Mouse (Mus musculus) thymus, postnatal 36 days (tissue): ENCODE results near the gene Shkbp1.

Experiments
- DNase-seq, 2 experiments: peaks; one replicate each; pipeline ENCODE4 v3.0.0; 2022; ENCODE audit warnings: mixed read lengths in 2 of 2

Gene Shkbp1

DNA sequence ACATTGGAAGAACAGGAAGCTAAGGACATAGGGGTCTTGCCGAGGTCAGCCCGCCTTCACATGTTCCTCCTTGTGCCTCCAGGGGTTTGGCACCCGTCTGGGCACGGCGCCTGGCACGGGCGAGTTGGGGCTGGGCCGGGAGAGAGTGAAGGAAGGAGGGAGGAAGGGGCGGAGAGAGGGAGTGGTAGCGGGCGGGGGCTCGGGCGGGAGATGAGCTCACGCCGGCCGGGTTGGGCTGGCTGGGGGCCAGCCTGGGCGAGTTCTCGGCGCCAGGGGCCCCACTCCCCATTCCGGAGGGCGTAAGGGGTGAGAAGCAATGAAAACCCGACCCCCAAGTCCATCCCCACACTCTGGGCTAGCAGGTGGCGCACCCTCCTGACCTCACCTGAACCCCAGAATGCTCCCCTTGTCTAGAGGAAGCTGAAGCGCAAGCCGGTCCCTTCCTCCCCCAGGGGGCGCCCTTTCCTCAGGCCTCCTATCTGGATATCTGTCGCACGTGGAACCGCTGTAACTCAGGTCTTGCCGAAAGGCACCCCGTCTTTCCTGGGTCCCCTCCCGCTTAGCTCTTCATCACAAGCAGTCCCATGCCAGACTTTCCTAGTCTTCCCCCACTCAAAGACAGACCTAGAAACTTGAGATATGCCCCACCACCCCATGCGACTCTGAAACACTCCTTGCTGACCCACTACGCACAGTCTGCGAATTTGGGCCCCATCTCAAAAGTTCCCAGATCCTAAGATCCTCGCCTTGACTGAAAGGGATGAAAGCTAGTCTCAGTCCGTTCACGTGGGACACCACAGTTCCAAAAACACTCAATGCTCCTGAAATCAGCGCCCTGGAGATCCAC, 23.2 kb downstream of the Shkbp1 start:
- DNase-seq = peak; percentile 87 to 90

DNA sequence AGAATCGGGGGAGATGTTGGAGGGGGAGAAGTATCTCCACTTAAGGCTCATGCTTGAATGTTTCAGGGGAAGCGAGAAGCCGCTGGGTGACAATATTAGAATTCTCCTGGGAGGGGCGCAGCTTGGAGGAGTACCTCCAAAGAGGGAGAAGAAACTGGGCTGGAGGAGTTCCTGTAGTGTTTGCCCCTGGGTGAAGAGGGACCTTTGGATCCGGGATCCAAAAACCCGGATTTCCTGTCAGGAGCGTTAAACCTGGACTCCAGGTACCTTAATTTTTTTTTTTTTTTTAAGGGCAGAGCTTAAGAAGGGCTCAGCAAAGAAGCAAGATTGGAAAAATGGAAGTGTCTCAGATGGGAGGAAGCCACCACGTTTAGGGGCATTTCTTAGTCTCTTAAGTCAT, 24.0 kb downstream of the Shkbp1 start:
- no peak for DNase-seq

DNA sequence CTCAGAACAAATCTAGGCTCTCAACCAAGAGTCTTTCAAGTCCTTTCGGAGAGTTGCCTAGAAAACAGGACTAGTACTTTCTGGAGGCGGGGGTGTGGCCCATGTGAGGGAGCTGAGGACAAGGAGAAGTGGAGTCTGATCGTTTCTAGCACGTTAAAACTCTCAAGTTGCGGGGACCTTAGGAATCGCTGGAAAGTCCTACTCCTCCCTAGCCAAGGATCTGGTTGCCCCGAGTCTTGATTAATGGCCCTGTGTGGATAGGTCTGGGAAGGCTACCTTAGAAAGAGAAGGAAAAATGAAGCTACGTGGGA, 24.3 kb downstream of the Shkbp1 start:
- no peak for DNase-seq

DNA sequence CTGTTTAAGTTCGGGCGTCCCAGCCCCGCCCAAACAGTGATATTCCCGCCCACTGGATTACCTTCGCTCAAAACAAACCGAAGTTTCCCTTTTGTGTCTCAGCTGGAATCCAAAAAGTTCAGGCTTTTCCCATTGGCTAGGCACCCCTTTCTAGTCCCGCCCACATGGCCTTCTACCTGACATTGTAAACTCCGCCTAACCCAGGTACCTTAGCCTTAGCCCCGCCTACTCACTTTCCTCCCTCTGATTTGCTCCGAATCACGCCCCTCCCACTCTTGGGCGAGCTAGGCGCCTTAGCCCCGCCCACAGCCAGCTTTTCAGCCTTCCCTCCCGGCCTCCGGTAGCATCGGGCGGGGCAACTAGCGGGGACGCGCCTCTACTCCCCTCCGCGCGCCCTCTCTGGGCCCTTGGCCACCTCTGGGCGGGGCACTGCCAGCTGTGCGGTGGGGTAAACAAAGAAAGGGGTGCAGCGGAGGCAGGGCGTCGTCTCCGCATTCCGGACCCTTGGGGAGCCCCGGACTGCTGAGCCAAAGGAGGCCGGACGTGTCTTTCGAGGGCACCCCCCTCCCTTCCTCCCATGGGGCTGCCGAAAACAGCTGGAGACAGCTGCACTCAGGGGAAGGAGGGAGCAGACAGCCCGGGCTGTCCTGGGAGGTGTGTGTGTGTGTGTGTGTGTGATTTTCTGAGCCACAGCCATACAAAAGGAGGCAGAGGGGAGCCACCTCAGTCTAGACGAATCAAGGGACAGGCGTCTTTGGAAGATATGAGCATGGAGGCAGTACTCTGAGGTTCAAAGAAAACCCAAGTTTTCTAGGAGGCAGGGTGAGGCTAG, 24.9 kb downstream of the Shkbp1 start:
- DNase-seq = peak; percentile 84 to 88

DNA sequence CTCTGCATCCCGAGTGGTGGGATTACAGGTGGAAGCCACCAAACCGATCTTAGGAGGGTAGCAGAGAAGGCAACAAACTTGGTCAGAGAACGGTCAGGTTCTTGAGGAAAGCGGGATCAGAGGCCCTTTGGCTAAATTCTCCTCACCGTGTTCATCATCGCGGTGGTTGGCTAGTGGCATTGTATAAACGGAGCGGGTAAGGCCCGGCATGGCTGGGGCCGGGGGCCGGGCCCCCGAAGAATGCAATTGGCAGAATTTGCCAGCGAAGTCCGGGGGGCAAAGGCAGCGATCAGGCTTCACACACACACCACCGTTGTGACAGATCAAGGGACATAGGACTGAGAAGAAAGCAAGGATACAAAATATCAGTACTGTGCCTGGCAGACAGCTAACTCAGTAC, 25.8 kb downstream of the Shkbp1 start:
- no peak for DNase-seq

DNA sequence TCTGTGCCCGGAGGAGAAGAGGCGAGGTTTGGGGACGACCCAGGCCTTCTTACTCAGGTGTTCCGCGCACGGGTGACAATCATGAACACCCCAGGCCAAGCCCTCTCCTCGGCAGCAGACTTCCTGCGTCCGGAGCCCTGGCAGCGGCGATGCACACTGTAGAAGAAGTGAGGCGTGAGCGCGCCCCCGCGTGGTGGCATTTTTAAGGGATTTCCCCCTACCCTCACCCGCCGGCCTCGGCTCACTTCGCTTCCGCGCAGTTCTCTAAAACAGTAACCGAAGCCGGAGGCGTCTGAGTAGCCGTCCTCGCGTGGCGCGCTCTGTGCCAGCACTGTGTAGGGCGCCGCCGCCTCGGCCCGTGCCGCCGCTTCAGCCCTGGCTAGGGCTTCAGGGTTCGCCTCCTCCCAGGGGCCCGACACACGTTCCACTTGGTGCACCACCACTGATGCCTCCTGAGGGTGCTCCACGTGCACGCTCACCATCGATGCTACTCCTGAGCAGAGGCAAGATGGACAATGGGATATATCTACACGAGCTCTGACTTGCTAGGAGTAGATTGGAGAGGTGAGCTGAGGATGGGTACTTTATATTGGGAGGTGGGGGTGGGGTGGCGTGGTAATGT, 26.4 kb downstream of the Shkbp1 start:
- DNase-seq = peak; percentile 88 to 94

DNA sequence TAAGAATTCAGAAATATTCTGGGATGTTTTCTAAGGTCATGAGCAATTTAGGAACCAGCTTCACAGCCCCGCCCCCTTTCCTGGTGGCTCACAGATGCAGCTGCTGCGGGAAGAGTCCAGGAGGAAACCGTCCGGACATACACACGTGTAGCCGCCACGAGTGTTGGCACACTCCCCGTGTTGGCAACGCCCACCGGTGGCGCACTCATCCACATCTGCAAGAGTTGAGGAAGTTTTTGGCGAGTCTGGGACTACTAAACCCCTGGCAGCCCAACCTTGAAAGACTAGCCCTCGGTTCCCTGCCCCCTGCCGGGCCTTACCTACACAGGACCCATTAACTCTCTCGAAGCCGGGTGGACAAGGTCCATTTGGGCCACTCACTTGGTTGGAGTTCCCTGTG, 27.2 kb downstream of the Shkbp1 start:
- no peak for DNase-seq

DNA sequence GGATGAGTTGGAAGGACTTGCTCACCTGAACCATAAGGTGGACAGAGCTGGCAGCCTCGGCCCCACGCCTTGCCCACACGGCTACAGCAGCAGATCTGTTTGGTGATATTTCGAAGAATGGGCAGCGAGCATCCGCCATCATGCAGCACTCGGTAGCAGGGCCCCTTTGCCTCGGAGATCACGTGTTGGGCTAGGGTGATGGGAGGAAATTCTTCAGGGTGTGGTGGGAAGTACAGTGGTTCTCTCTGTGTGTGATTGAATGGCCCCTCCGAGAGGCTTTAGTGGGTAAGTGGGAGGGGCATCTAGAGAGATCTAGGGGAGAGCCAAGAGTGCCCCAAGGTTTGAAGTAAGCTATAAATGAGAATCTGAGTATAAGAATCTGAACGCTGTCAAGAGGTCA, 27.7 kb downstream of the Shkbp1 start:
- no peak for DNase-seq

DNA sequence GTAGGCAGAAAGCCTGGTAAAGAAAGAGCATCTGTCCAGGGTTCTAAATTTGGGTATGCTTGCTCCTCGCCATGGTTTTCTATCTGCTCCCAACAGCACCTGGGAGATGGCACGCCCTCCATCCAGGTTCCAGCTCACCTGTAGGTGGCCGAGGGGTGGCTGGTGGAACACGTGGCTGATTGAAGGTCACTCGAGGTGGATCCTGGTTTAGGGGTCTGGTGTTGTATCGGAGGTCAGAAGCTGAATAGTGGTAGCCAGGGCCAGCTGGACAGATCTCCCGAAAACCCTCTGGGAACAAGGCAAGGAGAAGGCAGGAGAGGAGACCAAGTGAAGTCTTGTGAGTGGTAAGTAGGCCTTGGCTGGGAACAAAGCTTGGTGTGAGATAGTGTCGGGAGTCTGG, 28.3 kb downstream of the Shkbp1 start:
- DNase-seq = no peak

DNA sequence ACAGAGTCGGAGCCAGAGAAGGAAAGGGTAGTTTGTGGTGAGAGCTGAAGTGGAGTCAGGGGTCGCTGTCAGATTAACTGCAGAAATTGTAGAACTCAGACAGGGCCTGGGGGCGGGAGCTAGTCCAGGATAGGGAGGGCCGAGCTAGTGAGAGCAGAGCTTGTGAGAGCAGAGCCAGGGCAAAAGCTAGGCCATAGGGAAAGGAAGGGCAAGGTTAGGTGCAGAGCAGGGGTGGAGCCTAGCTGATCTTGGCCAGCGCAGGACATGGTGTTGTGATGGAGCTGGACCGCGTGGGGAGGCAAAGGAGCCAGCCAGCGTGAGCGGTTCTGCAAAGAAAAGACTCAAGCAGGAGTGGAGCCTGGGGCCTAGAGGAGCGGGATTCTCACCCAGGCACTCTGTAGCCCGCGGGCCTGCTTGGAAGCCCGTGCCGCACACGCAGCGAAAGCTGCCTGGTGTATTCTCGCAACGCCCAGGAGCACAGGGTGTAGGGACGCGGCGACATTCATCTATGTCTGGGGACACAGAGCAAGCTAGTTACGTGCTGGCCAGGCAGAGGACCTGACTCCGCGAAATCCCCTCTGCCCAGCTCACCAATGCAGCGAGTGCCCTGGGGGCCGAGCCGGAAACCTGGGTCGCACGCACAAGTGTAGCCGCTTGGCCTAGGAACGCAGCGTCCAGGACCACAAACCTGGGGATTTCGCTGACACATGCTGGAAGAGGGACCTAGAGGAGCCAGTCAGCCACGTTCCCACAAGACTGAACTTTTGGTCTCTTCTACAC, 29.5 kb downstream of the Shkbp1 start:
- DNase-seq = no peak

DNA sequence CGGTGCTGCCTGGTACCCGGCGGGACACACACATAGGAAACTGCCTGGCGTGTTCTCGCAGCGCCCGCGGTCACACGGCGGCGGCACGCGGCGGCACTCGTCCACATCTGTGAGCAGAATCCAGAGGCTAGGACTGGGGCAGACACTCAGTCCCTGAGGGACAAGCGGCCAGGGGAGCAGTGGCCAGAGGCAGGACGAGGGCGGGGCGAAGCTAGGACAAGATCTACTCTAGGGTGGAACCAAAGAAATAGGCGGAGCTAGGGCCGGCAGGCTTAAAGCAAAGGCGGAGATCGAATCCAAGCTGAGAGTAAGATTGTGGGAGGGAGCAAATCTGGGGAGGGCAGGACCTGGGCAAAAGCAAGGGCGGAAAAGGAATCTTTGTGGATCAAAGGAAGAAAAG, 30.1 kb downstream of the Shkbp1 start:
- DNase-seq = no peak

DNA sequence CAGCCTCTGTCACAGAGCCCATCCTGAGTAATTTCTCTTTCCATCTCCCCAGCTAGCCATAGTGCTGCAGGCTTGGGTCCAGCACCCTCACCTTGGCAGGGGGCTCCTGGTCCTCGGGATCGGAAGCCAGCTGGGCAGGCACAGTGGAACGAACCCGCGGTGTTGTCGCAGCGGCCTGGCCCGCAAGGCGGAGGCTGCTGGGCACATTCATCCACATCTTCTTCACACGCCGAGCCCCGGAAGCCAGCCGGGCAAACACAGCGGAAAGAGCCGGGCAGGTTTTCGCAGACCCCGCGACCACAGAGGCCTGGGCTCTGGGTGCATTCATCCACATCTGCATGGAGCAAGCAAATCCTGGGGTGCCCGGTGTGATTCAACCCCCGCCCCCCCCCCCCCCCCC, 30.9 kb downstream of the Shkbp1 start:
- DNase-seq = no peak

DNA sequence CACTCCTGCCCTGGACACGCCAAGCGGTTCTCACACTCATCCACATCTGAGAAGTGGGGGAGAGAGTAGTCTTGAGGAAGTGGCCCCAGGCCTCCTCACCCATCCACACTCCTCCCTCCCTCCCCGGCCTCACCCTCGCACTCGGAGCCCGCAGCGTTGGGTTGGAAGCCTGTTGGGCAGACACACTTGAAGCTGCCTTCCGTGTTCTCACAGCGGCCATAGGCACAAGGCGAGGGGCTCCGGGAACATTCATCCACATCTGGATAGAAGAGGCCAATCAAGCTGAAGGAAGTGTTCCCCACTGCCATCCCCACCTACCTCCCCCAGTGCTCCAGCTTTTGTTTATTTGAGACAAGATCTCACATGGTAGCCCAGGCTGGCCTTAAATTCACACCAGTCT, 31.7 kb downstream of the Shkbp1 start:
- no peak for DNase-seq

DNA sequence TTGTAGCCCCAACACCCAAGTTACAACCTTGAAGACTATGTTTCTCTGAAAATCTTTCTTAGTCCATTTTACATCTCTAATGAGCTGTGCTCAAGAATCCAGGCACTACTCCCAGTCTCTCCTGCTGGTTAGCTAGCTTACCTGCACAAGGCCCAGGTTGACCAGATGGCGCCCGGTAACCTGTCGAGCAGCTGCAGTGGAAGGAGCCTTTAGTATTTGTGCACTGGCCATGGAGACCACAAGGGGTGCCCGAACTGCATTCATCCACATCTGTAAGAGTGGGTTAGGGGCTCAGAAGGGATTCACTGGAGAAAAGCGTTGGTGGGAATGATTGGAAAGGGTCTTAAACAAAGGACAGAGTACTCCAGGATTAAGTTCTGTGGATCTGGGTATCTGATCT, 32.8 kb downstream of the Shkbp1 start:
- no peak for DNase-seq

DNA sequence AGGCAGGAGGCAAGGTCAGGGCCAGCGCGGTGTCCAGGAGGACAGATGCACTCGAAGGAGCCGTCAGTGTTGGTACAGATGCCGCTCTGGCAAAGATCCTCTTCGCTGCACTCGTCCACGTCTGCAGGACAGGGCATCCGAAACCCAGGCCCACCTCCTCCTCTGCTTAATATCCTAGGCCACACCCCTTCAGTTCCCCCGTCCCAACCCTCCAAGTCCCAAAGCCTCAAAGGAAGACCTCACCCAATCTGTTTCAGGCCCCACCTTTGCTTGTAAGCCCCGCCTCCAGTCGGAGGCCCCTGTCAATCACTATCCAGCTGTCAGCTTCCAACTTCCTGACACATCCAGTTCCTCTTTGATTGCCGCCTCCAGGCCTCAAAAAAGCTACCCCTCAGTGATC, 33.5 kb downstream of the Shkbp1 start:
- DNase-seq = no peak

DNA sequence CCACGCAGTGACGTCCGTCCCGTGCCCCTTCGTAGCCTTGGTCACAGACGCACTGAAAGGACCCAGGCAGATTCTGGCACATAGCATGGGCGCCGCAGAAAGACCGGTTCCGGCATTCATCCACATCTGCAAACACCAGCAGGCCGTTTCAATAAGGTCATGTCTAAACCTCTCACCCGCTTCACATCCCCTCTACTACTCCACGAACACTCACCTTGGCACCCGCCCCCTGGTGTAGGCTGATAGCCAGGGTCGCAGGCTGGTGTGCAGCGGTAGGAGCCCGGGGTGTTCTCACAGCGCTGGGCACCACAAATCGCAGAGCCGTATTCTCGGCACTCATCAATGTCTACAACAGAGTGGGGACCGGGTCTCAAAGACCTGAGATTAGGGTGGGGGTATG, 36.4 kb downstream of the Shkbp1 start:
- no peak for DNase-seq

DNA sequence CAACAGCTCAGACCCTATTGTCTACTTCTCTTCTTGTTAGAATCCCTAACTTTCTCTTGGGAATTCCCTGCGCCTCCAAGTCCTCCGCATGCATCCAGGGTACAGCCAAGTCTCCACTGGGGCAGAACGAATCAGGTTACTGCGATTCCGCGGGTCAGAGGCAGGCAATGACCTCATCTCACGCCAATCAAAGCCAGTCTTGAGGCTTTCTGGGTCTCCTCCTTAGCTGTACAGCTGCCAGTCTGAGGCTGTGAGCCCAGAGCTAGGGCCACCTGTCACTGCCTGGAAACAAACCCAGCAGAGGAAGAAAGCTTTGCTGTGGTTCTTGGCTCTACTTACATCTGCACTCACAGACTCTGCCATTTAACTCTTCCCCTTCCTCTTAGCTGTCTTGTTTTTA, 39.9 kb downstream of the Shkbp1 start:
- DNase-seq = peak; percentile 48 to 68

DNA sequence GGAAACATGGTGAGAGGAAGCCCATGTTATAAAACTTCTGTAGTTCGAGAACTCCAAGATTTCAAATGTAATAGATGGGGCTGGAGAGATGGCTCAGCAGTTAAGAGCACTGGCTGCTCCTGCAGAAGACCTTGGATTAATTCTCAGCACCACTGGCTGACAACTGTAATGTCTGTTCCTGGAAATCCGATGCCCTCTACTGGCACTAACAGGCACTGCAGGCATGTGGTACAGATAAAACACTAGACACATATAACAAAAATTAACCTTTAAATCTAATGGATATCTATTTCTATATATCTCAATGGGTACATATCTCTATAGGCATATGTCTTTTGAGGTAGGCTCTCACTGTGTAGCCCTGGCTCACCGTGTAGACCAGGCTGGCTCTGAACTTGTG, 41.4 kb downstream of the Shkbp1 start:
- no peak for DNase-seq

DNA sequence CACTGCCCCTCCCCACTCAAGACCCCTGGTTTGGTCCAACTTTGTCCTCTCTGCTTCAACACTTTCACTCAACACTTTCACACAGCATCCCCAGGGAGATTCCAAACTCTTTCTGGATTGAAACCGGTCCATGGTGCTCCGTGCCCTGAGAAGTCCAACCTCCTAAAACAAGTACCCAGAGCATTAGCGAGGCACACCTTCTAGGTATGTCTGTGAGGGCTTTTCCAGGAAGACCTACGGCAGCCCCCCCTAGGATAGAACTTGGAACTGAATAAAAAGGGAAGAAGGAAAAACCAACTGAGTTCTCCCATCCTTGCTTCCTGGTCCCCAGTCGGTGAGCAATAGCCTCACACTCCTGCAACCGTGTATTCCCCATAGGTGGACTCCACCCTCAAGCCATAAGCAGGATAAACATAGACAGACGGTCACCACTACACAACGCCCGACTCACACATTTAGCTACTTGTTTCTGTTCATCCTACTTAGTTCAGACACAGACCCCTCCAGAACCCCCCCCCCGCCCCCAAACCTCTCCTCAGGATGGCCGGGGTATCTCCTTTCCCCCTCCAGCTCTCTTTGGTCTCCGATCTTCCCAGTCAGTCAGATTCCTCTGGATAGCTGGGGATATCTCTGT, 44.1 kb downstream of the Shkbp1 start:
- DNase-seq = no peak

DNA sequence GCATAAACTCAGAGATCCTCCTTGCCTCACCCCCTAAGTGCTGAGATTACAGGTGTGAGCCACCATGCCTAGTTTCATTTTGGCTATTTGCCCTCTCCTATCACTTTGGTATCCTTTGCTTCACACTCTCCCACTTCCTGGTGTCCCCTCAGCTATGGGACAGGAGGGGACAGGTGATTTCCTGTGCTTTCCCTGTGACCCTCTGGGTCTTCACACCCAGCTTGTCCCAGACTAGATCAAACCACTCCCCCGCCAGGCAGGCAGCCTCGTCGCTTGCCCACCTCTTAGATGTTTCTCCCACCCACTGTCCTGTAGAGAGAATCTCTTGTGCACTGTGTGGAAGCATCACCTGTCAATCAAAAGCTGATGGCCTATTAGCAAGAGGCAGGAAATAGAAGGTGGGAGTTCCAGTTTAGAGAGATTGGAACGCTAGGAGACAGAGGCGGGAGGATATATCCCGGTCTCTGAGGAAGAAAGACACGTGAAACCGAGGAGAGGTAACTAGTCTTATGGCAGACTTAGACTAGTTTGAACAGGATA, 44.8 kb downstream of the Shkbp1 start:
- no peak for DNase-seq

DNA sequence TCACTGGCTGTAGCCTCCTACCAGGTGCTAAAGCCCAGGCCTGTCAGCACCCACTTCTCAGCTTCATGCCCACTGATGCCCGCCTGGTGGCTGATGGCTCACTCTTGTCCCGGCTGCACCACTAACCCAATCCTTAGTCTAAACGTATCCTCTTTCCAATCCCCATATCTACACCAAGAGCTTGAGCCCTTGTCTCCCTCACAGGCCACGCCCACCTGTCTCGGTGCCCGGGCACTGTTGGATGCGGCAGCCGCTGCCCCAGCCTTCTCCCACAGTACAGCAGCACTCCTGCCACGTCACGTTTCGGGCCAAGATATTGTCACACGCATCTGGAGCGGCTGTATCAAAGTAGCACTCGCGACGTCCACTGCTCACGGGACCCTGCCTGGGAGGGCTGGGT, 45.5 kb downstream of the Shkbp1 start:
- no peak for DNase-seq

DNA sequence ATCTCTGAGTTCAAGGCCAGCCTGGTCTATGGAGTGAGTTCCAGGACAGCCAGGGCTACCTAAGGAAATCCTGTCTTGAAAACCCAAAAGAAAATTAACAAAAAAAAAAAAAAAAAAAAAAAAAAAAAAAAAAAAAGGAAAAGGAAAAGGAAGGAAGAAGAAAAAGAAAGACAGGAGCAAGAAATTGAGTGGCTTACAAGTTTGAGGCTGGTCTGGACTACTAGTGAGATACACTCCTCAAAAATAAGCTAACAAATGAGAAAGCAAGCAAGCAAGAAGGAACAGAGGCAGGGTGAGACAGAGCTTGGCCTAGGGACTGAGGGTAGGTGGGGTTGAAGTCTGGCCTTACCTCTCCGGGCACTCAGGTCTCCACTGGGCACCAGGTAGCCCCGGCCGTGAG, 46.0 kb downstream of the Shkbp1 start:
- no peak for DNase-seq
